Mouse (Mus musculus) heart, adult 2 months (tissue): ENCODE results near the gene Edem2. TPM values are rescaled to one million over a fixed set of nuclear protein-coding genes. Genes with fewer than 3 reads are reported as not detected.

Experiments
- DNase-seq, 2 experiments: peaks; one replicate each; pipeline ENCODE4 v3.0.0; 2021
- H3K27ac ChIP-seq: fragments of 200-600 bp; 2 replicates; pipeline ENCODE4 v1.8.1; 2022
- H3K27me3 ChIP-seq: fragments of 200-500 bp; 2 replicates; pipeline ENCODE4 v1.6.1; 2012; ENCODE audit warnings: mild to moderate bottlenecking, low read length, inconsistent platforms, mixed read lengths; ENCODE audit not compliant: control insufficient read depth, insufficient read depth
- H3K36me3 ChIP-seq: fragments of 200-500 bp; 2 replicates; pipeline ENCODE4 v1.6.1; 2012; ENCODE audit warnings: low read length, inconsistent platforms; ENCODE audit not compliant: control insufficient read depth, insufficient read depth
- H3K4me1 ChIP-seq: fragments of 200-500 bp; 2 replicates; pipeline ENCODE4 v1.6.1; 2011; ENCODE audit warnings: low read length; ENCODE audit not compliant: control insufficient read depth, insufficient read depth
- H3K4me3 ChIP-seq: fragments of 200-600 bp; 2 replicates; pipeline ENCODE4 v1.8.1; 2022
- H3K79me2 ChIP-seq: fragments of 200-500 bp; replicated peaks from 2 replicates; pipeline ENCODE4 v1.6.1; 2012; ENCODE audit warnings: mild to moderate bottlenecking, inconsistent platforms, low read length, moderate library complexity, mixed read lengths; ENCODE audit not compliant: control insufficient read depth, insufficient read depth
- H3K9ac ChIP-seq: fragments of 200-500 bp; 2 replicates; pipeline ENCODE4 v1.6.1; 2012; ENCODE audit warnings: low read depth, mild to moderate bottlenecking, control low read depth, inconsistent platforms, low read length, mixed read lengths
- CTCF ChIP-seq: fragments of 200-600 bp; IDR thresholded peaks from 2 replicates; pipeline ENCODE4 v1.8.1; 2022; ENCODE audit warnings: antibody characterized with exemption, mild to moderate bottlenecking, moderate library complexity
- EP300 ChIP-seq: fragments of 200-500 bp; IDR thresholded peaks from 2 replicates; pipeline ENCODE4 v1.6.1; 2011; ENCODE audit warnings: low read depth, low read length, control low read depth; ENCODE audit not compliant: insufficient read depth
- POLR2A ChIP-seq: fragments of 200-500 bp; IDR thresholded peaks from 2 replicates; pipeline ENCODE4 v1.6.1; 2011; ENCODE audit warnings: mild to moderate bottlenecking, low read depth, low read length, control low read depth; ENCODE audit not compliant: insufficient read depth
- WGBS: fragments of 180-500 bp; shearing (Covaris S2); methylation state at CpG from one replicate; pipeline ENCODE4 v1.1.7; 2018; 5-methylcytosine and 5-hydroxymethylcytosine counted together
- intact Hi-C: fragments of 180-260 bp; cut with DNase I; formaldehyde crosslinking; loops from one replicate; pipeline ENCODE4 v1.15.1; 2025
- polyA plus RNA-seq: library from polyadenylated mRNA; depleted of rRNA; stranded (reverse); fragments of >200 nt; gene quantifications from 2 replicates; pipeline ENCODE4 v1.2.3, GENCODE M21; 2012
- total RNA-seq, 2 experiments: library from RNA; stranded (reverse); gene quantifications; 2 replicates each; pipeline ENCODE4 v1.2.3; 2021

The Edem2 gene
- total and polyA plus RNA-seq, 3 experiments = 6.0 to 14.4 (median 6.4) TPM

GRCm38 (mm10) chr2:155755746-155756145 is 26.5 kb upstream of the Edem2 start:
- Histone ChIP-seq H3K36me3 (no peaks in the 10 kb centered on the region), H3K79me2 (no peaks in the 10 kb centered on the region), H3K9ac (no peak overlapping the region), H3K4me1 (no peaks in the 10 kb centered on the region), H3K4me3 (no peak overlapping the region), H3K27me3 (no peaks in the 10 kb centered on the region), H3K27ac (no peak overlapping the region)
- TF ChIP-seq EP300 (no peak), CTCF (peak; percentile 68)
- 0% methylated on average over 1 of the region's 1 CpGs for WGBS
- DNase-seq = peak in 1 of 2 experiments; percentile 23
- intact Hi-C loops = no loop called here

GRCm38 (mm10) chr2:155751014-155751786 is 21.9 kb upstream of the Edem2 start, which contains the start of gene Procr:
Gene Procr (plus strand): TSS chr2:155751117.
- 4% methylated on average over 25 of the region's 25 CpGs for WGBS
- Histone ChIP-seq H3K79me2 (no peaks in the 10 kb centered on the region), H3K36me3 (no peaks in the 10 kb centered on the region), H3K4me1 (no peaks in the 10 kb centered on the region), H3K9ac (peak within 1 kb of the TSS; percentile 47), H3K27ac (peak within 1 kb of the TSS; percentile 8; the same call in 1 of the 2 replicates), H3K4me3 (peak within 1 kb of the TSS; percentile 53), H3K27me3 (no peaks in the 10 kb centered on the region)
- intact Hi-C loops = no loop called here
- no peak for TF ChIP-seq POLR2A
- no peak for TF ChIP-seq CTCF
- no peak for TF ChIP-seq EP300
- peak; percentile 61 to 68 for DNase-seq

- DNase-seq = no peak
- intact Hi-C loops = no loop called here
- WGBS = 78% methylated on average over 4 of the region's 4 CpGs
- no peak for TF ChIP-seq EP300
- no peak for TF ChIP-seq POLR2A
- no peak for TF ChIP-seq CTCF
- Histone ChIP-seq H3K4me1 (no peaks in the 10 kb centered on the region), H3K36me3 (no peaks in the 10 kb centered on the region), H3K4me3 (no peak overlapping the region), H3K79me2 (no peaks in the 10 kb centered on the region), H3K27me3 (no peaks in the 10 kb centered on the region), H3K9ac (no peak overlapping the region), H3K27ac (no peak overlapping the region)
Observed at GRCm38 (mm10) chr2:155749394-155749793, 20.1 kb upstream of the Edem2 start.

DNA sequence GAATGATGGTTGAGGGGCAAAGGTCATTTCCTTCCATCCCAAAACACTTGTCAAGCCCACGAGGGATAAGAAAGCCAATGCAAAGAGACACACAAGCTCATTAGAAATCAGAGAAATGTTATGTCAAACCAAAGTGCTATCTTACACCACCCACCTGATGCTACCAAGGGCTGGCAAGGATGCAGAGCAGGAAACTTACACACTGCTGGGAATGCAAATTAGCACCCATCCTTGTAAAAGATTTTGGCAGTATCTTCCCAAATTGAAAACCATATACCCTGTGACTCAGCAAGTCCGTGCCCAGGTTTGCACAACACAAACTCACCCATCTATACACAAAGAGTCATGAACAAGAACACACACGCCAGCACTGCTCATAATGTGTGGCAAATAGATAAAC is 16.2 kb upstream of the Edem2 start:
- Histone ChIP-seq H3K36me3 (no peaks in the 10 kb centered on the region), H3K9ac (no peak overlapping the region), H3K27me3 (no peaks in the 10 kb centered on the region), H3K4me1 (peaks cover 3% of the 10 kb centered on the region), H3K4me3 (no peak overlapping the region), H3K79me2 (no peaks in the 10 kb centered on the region), H3K27ac (no peak overlapping the region)
- no peak for TF ChIP-seq CTCF
- TF ChIP-seq EP300 = no peak
- no peak for TF ChIP-seq POLR2A
- no peak for DNase-seq
- 67% methylated on average over 3 of the region's 3 CpGs for WGBS
- intact Hi-C loops = no loop called here

- no peak overlapping the region for H3K9ac ChIP-seq
- TF ChIP-seq CTCF (no peak), POLR2A (no peak), EP300 (no peak)
- H3K4me1 ChIP-seq = peaks cover 3% of the 10 kb centered on the region
- H3K27ac ChIP-seq = no peak overlapping the region
- no peaks in the 10 kb centered on the region for H3K36me3 ChIP-seq
- no peaks in the 10 kb centered on the region for H3K27me3 ChIP-seq
- intact Hi-C loops = no loop called here
- no peak overlapping the region for H3K4me3 ChIP-seq
- WGBS = 57% methylated on average over 9 of the region's 9 CpGs
- DNase-seq = no peak
- no peaks in the 10 kb centered on the region for H3K79me2 ChIP-seq
Observed at GRCm38 (mm10) chr2:155743351-155743750, 14.1 kb upstream of the Edem2 start.

- no peaks in the 10 kb centered on the region for H3K27me3 ChIP-seq
- H3K9ac ChIP-seq = no peak overlapping the region
- H3K79me2 ChIP-seq = no peaks in the 10 kb centered on the region
- intact Hi-C loops = no loop called here
- H3K36me3 ChIP-seq = no peaks in the 10 kb centered on the region
- H3K27ac ChIP-seq = no peak overlapping the region
- TF ChIP-seq CTCF (no peak), EP300 (no peak), POLR2A (no peak)
- 8% methylated on average over 12 of the region's 12 CpGs for WGBS
- peak in 1 of 2 experiments; percentile 44 for DNase-seq
- H3K4me1 ChIP-seq = peaks cover 3% of the 10 kb centered on the region
- H3K4me3 ChIP-seq = no peak overlapping the region
Observed at GRCm38 (mm10) chr2:155742931-155743337, 13.7 kb upstream of the Edem2 start.
